Mouse (Mus musculus) MEL (cell line): ENCODE data around the gene Gsg1l.

ENCODE experiments used
- GATA1 ChIP-seq: IDR thresholded peaks from 2 replicates; pipeline ENCODE4 v1.6.1; 2011; ENCODE audit warnings: low read depth, low read length, improper control_type of control experiment
- NELFE ChIP-seq: IDR thresholded peaks from 2 replicates; pipeline ENCODE4 v1.6.1; 2011; ENCODE audit warnings: low read depth, low read length, improper control_type of control experiment

- no peak for TF ChIP-seq GATA1
- TF ChIP-seq NELFE, result no peak
These were observed 20.0 kb downstream of the Gsg1l start for GRCm38 (mm10) chr7:126062228-126062627.
